8 mouse cellular contexts compared by ENCODE assay signal in the genomic region with DNA sequence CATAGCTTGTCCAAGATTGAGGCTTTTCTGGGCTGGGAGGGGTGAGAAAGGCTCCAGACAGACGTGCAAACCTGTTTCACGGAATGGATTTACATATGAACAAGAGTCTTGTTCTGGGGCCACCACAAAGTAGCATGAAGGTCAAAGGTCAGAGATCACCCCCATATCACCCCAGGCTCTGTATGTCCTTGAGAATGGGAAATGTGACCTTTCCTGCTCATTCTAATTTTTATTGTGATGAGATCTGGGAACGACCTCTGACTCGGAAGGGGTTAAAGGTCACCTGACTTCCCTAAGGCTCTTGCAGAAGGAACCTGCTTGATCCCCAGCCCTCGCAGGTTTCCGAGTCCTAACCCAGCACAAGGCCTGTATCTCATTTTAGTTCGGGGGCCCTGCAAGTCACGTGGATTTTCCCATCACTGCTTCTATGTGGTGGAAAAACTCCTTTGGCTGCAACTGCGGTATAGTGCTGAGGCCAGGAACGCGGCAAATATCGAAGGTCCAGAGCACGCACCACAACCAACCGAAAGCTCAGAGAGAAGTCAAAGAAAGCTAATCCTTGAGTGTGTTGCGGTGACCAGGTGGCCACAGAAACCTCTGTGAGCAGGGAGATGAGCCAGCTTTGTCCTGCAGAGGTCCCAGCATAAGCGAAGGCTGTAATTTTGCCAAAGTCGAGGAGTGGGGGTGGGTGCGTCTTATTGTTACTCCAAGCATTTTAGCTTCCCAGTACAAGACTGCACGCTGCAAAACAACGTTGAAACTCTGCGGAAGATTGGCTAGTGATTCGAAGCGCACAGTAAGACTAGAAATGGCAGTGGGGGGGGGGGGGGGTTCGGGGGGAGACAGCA.
DNase-seq lines count a peak whose midpoint lies in the region; ATAC-seq and TF ChIP-seq lines count a peak whose summit lies in the region.

No protein-coding gene starts in this region.

- H3K4me3 ChIP-seq in kidney, embryonic 16.5 days (ENCODE audit: low read length), result peak overlapping the region; percentile 40
- peak overlapping the region; percentile 41 for H3K4me3 ChIP-seq in forebrain, embryonic 12.5 days (replicated peaks)
- no peak overlapping the region for H3K4me3 ChIP-seq in liver, embryonic 15.5 days (replicated peaks)

- H3K9me3 ChIP-seq in kidney, embryonic 16.5 days (ENCODE audit: low read length), result no peaks in the 10 kb centered on the region
- H3K9me3 ChIP-seq in forebrain, embryonic 12.5 days, result no peaks in the 10 kb centered on the region
- H3K9me3 ChIP-seq in liver, embryonic 15.5 days (replicated peaks), result no peaks in the 10 kb centered on the region

- H3K4me1 ChIP-seq in kidney, embryonic 16.5 days (ENCODE audit: insufficient read depth, low read length), result peaks cover 12% of the 10 kb centered on the region; the same call in 1 of the 2 replicates
- H3K4me1 ChIP-seq in forebrain, embryonic 12.5 days, result peaks cover 32% of the 10 kb centered on the region
- 0 out of 2 replicates have a peak, but pooled peaks cover 8% of the 10 kb centered on the region for H3K4me1 ChIP-seq in liver, embryonic 15.5 days (replicated peaks)

- peak overlapping the region; percentile 69 for H3K4me2 ChIP-seq in kidney, embryonic 16.5 days (replicated peaks; ENCODE audit: low read depth, low read length)
- H3K4me2 ChIP-seq in forebrain, embryonic 12.5 days, result peak overlapping the region; percentile 61
- peak overlapping the region; percentile 29 for H3K4me2 ChIP-seq in liver, embryonic 15.5 days

- H3K27ac ChIP-seq in kidney, embryonic 16.5 days (ENCODE audit: low read length), result no peak overlapping the region
- H3K27ac ChIP-seq in forebrain, embryonic 12.5 days, result peak overlapping the region; percentile 86
- no peak overlapping the region for H3K27ac ChIP-seq in liver, embryonic 15.5 days (replicated peaks)

- 42% methylated on average over 23 of the region's 24 CpGs for WGBS in kidney, embryonic 16.5 days
- 23% methylated on average over 24 of the region's 24 CpGs for WGBS in forebrain, embryonic 12.5 days
- 56% methylated on average over 24 of the region's 24 CpGs for WGBS in liver, embryonic 15.5 days (ENCODE audit: insufficient replicate concordance)

- H3K9ac ChIP-seq in kidney, embryonic 16.5 days (replicated peaks; ENCODE audit: low read length), result 0 out of 2 replicates have a peak overlapping the region, but pooled peaks have one; percentile 43
- H3K9ac ChIP-seq in forebrain, embryonic 12.5 days, result peak overlapping the region; percentile 29; the same call in 1 of the 2 replicates
- H3K9ac ChIP-seq in liver, embryonic 15.5 days, result no peak overlapping the region

- no peak for TF ChIP-seq CTCF in brain, embryonic 14.5 days (IDR thresholded peaks at IDR 0.05; ENCODE audit: borderline replicate concordance, extremely low read depth, insufficient read depth, insufficient read length)

- no peak for DNase-seq in kidney, adult 8-10 months
- DNase-seq in brain, embryonic 14.5 days (ENCODE audit: low read depth), result peak; percentile 84
- DNase-seq in adrenal gland, adult 8-10 months, result no peak
- DNase-seq in kidney, adult 18-20 months, result no peak

- H3K27me3 ChIP-seq in kidney, embryonic 16.5 days (ENCODE audit: insufficient read depth, low read length), result no peaks in the 10 kb centered on the region
- no peaks in the 10 kb centered on the region for H3K27me3 ChIP-seq in forebrain, embryonic 12.5 days
- H3K27me3 ChIP-seq in liver, embryonic 15.5 days, result no peaks in the 10 kb centered on the region

- ATAC-seq in kidney, embryonic 16.5 days (ENCODE audit: low FRiP score, low TSS enrichment), result no peak
- peak; percentile 61 for ATAC-seq in forebrain, embryonic 12.5 days (ENCODE audit: low FRiP score)
- no peak for ATAC-seq in liver, embryonic 15.5 days (ENCODE audit: insufficient read depth)
- no peak for ATAC-seq in megakaryocyte, adult 5-6 weeks (ENCODE audit: poor library complexity, severe bottlenecking)

- no peak for TF ChIP-seq POLR2A in brain, embryonic 14.5 days (IDR thresholded peaks at IDR 0.05; ENCODE audit: borderline replicate concordance, extremely low read depth, insufficient read depth, insufficient read length, poor library complexity, severe bottlenecking)

- no peaks in the 10 kb centered on the region for H3K36me3 ChIP-seq in kidney, embryonic 16.5 days (ENCODE audit: insufficient read depth, low read length)
- H3K36me3 ChIP-seq in forebrain, embryonic 12.5 days (replicated peaks), result no peaks in the 10 kb centered on the region
- H3K36me3 ChIP-seq in liver, embryonic 15.5 days (replicated peaks), result no peaks in the 10 kb centered on the region
